Mouse (Mus musculus) gastrocnemius, postnatal 10 days (tissue): ENCODE results near the gene Ifitm2. TPM values are rescaled to one million over a fixed set of nuclear protein-coding genes. Genes with fewer than 3 reads are reported as not detected.
"Not testable (repeated sequence)": the region's sequence is repeated elsewhere in the genome, so short reads cannot be mapped to it uniquely, and the experiment has no call there.

Experiments used
- DNase-seq: peaks from one replicate; pipeline ENCODE4 v3.0.0; 2021; ENCODE audit warnings: mixed read lengths
- long read RNA-seq, 2 experiments: library from polyadenylated mRNA; stranded (forward); transcript quantifications; one replicate each; pipeline ENCODE4 v2.0.0; 2021
- total RNA-seq, 2 experiments: library from RNA; stranded (reverse); gene quantifications; 2 replicates each; pipeline ENCODE4 v1.2.3; 2021

Gene Ifitm2
- 100 to 1,000 TPM; 142 to 180 TPM for total RNA-seq
- long read RNA-seq, experiment 1, transcript Ifitm2-201 (2 exons, 655 nt) = major isoform, 98 of 100 reads
- long read RNA-seq, experiment 1, partial matches to known transcripts = 2 of 100 reads
- long read RNA-seq, experiment 1, other reads (novel, unspliced or antisense) = 0 of 100 reads
- long read RNA-seq, experiment 2, transcript Ifitm2-201 (2 exons, 655 nt) = major isoform, 48 of 49 reads
- long read RNA-seq, experiment 2, partial matches to known transcripts = 1 of 49 reads
- long read RNA-seq, experiment 2, other reads (novel, unspliced or antisense) = 0 of 49 reads

GRCm38 (mm10) chr7:140955758-140956555 is at the start of gene Ifitm2, which contains the start of gene Gm45717:
TSS of gene Ifitm2 (minus strand) at chr7:140955987.
TSS of gene Gm45717 (minus strand) at chr7:140955937.
- peak; percentile 70 for DNase-seq

- DNase-seq = no peak
Observed at GRCm38 (mm10) chr7:141003248-141004010, 47.6 kb upstream of the Ifitm2 start.

- no peak for DNase-seq
Observed at GRCm38 (mm10) chr7:141000881-141001708, 45.3 kb upstream of the Ifitm2 start.

GRCm38 (mm10) chr7:140998853-140999700 is 43.3 kb upstream of the Ifitm2 start:
- no peak for DNase-seq

- no peak for DNase-seq
Observed at GRCm38 (mm10) chr7:140997817-140998216, 42.0 kb upstream of the Ifitm2 start.

GRCm38 (mm10) chr7:140991117-140991689 is 35.4 kb upstream of the Ifitm2 start:
- no peak for DNase-seq

GRCm38 (mm10) chr7:140990622-140991021 is 34.8 kb upstream of the Ifitm2 start:
- DNase-seq = no peak

- DNase-seq = no peak
Observed at GRCm38 (mm10) chr7:140990185-140990584, 34.4 kb upstream of the Ifitm2 start.

GRCm38 (mm10) chr7:140989022-140989421 is 33.2 kb upstream of the Ifitm2 start:
- no peak for DNase-seq

- no peak for DNase-seq
Observed at GRCm38 (mm10) chr7:140987182-140988138, 31.7 kb upstream of the Ifitm2 start.

GRCm38 (mm10) chr7:140982971-140983370 is 27.2 kb upstream of the Ifitm2 start:
- DNase-seq = no peak

GRCm38 (mm10) chr7:140981704-140982103 is 25.9 kb upstream of the Ifitm2 start:
- no peak for DNase-seq

- DNase-seq = not testable (repeated sequence)
Observed at GRCm38 (mm10) chr7:140976720-140977119, 20.9 kb upstream of the Ifitm2 start.

GRCm38 (mm10) chr7:140975465-140975864 is 19.7 kb upstream of the Ifitm2 start:
- DNase-seq = no peak

GRCm38 (mm10) chr7:140974940-140975339 is 19.2 kb upstream of the Ifitm2 start:
- no peak for DNase-seq

GRCm38 (mm10) chr7:140973396-140974165 is 17.8 kb upstream of the Ifitm2 start:
- DNase-seq = no peak

GRCm38 (mm10) chr7:140971479-140972171 is 15.8 kb upstream of the Ifitm2 start:
- DNase-seq = no peak

GRCm38 (mm10) chr7:140970931-140971330 is 15.1 kb upstream of the Ifitm2 start:
- no peak for DNase-seq
